Mouse (Mus musculus) megakaryocyte, embryonic 14.5 days (primary cell): ENCODE results near the gene Elovl4.

ENCODE experiments used
- FLI1 ChIP-seq: IDR thresholded peaks from 2 replicates; pipeline ENCODE4 v1.6.1; 2012; ENCODE audit warnings: low read length, inconsistent platforms, mixed read lengths
- GATA1 ChIP-seq: IDR thresholded peaks from 3 replicates; pipeline ENCODE4 v1.6.1; 2012; ENCODE audit warnings: mixed read lengths, low read length, inconsistent platforms, borderline replicate concordance

DNA sequence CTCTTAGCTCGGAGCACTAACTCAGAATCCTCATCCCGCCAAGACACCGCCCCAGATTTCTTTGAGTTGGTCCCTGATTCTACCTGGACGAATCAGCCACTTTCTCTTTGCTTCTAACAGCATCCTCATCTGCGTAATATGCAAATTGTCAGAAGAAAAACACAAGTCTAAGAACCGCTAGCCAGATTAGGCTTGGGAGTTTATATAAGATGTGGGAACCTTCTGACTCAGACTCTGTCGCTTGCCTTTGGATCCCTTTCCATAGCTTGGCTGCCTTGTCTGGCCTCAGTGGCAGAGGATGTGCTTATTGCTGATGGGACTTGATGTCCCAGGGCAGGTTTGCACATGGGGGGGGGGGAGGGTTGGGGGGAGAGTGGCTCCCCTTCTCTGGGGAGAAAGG is 9.2 kb downstream of the Elovl4 start:
- TF ChIP-seq GATA1 (no peak), FLI1 (no peak)
